Mouse (Mus musculus) NIH3T3 (cell line): Measurements from ENCODE around the gene Asf1b.
"Not testable (repeated sequence)": the region's sequence is repeated elsewhere in the genome, so short reads cannot be mapped to it uniquely, and the experiment has no call there.

Experiments
- DNase-seq: peaks from one replicate; pipeline ENCODE4 v3.0.0-alpha.2; 2012; ENCODE audit warnings: low read depth

Gene Asf1b

DNA sequence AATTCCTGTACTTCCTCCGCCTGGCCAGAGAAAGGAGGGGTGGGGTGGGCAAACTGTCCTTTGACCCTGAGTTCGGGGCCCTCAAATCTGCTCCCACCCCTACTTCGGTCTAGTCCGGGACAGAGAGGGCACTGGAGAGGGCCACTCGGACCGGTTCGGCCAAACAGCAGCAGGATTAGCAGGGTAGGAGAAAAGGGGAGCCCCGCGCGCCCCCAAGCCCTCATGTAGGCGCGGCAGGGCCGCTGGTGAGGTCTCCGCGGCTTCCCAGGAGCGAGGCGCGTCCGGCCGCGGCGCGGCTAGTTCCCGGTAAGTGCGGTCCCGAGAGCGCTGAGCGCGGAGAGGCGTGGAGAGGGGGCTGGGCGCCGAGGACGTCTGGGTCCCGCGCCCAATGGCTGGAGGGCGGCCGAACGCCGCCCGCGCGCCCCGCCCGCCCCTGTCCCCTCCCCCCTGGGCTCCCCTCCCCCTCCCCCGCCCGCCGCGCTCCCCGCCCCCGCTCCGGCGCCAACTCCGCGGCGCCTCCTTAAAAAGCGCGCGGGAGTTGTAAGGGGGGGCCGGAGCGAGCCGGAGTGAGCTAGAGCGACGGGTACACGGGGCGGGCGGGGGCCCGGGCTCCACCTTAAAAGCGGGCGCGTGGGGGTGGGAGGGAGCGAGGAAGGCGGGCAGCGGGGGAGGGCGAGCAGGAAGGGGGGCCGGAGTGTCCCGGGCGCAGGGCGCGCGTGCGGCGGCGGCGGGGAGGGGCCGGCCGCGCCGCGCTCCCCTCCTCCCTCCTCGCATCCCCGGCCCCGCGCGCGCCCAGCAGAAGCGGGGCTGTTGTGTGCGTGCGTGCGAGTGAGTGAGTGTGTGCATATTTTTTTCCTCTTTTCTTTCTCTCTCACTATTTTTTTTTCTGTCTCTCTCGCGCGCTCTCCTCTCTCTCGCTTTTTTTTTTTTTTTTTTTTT lies 41.5 kb downstream of the Asf1b start:
- DNase-seq: peak; percentile 95

DNA sequence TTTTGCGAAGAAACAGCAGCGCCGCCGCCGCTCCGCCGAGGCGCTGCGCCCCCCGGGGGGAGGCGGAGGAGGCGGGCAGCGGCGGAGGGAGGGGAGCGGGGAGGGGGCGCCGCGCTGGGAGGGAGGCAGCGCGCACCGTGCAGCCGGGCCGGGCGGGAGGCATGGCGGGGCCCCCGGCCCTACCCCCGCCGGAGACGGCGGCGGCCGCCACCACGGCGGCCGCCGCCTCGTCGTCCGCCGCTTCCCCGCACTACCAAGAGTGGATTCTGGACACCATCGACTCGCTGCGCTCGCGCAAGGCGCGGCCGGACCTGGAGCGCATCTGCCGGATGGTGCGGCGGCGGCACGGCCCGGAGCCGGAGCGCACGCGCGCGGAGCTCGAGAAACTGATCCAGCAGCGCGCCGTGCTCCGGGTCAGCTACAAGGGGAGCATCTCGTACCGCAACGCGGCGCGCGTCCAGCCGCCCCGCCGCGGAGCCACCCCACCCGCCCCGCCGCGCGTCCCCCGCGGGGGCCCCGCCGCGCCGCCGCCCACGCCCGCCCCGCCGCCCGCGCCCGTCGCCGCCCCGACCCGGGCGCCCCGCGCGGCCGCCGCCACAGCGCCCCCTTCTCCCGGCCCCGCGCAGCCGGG lies 42.3 kb downstream of the Asf1b start, which contains the start of gene Samd1:
Gene Samd1, plus strand, starts transcription at position 162 of the 631 bp plus-strand sequence.
- peak; percentile 68 for DNase-seq

DNA sequence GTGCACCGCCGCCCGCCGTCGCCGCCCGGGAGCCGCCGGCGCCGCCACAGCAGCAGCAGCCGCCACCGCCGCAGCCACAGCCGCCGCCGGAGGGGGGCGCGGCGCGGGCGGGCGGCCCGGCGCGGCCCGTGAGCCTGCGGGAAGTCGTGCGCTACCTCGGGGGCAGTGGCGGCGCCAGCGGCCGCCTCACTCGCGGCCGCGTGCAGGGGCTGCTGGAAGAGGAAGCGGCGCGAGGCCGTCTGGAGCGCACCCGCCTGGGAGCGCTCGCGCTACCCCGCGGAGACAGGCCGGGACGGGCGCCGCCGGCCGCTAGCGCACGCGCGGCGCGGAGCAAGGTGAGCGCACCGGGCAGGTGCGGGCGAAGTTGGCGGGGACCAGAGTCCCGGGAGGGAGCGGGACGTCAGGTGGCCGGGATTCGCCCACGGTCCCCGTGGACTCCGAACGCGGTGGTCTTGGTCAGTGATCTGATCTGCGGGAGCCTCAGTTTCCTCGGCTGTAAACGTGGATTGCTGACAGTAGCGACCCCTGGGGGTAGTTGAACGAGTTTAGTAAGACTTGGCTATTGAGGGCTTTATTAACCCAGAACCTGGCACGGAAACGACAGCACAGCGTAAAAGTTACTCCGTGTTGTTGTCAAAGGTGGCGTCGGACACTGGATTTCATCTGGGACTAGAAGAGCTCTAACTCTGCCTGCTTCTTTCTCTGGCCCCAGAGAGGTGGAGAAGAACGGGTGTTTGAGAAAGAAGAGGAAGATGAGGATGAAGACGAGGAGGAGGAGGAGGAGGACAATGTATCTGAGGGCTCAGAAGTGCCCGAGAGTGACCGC lies 43.1 kb downstream of the Asf1b start:
- DNase-seq: peak; percentile 84

DNA sequence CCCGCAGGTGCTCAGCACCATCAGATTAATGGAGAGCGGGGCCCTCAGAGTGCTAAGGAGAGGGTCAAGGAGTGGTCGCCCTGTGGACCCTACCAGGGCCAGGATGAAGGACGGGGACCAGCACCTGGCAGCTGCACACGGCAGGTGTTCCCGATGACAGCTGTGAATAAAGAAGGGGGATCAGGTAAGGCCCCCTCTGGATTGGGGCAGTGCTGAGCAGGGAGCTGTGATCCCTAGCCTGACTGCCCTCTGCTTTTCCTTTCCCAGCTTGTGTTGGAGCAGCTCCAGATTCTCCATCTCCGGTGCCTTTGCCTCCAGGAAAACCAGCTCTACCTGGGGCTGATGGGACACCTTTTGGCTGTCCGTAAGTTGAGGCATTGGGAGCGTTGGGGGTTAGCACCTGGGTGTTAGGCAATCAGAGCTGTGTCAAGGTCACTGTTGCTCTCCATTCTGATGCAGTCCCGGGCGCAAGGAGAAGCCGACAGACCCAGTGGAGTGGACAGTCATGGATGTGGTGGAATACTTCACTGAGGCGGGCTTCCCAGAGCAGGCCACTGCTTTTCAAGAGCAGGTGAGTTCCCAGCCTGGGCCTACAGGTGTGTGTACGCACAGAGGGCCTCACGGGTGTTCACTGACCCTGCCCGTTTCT lies 43.9 kb downstream of the Asf1b start:
- no peak for DNase-seq

DNA sequence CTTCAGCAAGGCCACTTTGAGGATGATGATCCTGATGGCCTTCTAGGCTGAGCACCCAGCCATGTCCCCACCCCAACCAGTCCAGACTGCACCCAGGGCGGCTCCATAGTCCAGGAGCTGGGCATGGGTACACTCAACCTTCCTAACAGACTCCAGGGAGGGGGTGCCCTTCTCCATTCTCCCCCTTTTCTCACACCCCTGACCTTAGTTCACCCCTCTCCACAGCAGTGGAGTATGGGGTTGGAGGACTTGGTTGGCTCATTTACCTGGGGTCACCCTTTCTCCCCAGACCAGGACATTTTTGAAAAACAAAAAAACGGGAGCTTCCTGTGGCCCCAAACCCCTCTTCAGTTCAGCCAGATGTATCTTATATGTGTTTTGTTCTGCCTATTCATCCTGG lies 44.5 kb downstream of the Asf1b start:
- no peak for DNase-seq

DNA sequence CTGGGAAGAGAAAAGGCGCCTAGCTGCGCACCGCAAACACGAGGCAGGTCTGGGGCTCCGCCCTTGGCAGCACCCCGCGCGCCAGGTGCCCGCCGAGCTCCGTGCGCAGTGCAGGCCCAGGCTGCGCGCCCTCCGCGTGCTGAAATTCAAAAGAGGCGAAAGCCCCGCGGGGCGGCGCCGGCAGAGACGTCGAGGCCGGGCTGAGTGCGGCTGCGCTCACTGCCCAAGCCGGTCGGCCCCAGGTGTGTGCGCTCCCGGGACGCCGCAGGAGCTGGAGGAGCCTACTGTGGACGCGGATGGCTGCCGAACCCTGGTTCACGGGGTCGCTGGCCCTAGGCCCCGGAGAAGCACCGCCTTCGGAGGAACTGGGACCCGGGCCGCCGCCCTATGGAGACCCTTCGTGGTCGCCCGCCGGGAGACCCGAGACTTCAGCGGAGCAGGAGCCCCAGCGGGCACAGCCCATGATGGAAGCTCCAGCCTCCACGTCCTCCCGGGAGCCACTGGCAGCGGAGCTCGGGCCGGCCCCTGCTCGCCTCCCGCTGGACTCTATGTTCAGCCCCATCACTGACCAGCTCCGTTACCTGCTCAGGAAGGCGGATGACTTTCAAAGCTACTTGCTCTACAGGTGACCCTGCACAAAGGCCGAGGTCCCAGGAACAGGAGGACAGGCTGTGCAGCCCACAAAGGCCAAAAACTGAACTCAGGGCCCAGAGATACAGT lies 46.1 kb downstream of the Asf1b start, which contains the start of gene 1700067K01Rik:
Gene 1700067K01Rik, plus strand, starts transcription at position 222 of the 720 bp plus-strand sequence.
- DNase-seq: no peak

DNA sequence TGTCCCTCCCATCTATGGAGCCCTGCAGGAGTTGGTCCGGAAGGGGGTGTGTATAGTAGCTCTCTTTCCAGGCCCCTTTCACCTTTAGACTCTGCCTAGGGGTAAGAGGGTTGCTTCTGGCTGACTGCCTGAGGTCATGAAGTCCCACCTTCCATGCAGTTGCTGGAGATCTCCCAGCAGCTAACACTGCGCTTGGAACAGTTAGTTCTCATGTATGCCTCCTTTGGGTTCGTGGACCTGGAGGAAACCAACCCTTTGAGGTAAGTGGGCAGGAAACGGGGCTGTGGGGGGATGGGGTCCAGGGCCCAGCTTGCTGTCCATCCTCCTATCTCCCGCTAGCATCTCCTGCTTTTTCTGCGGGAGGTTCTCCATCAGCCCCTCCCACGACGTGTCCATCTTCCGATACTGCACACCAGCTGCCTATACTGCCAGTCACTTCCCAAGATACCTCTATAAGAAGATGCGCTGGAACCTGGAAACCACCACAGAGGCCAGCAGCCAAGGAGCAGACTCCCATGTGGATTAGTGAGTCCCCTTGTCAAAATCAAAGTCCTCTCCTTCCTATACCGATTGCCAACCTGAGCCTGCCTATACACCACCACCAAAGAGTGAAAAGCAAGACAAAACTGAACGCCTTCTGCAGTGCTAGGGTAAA lies 47.8 kb downstream of the Asf1b start:
- DNase-seq: peak; percentile 22

DNA sequence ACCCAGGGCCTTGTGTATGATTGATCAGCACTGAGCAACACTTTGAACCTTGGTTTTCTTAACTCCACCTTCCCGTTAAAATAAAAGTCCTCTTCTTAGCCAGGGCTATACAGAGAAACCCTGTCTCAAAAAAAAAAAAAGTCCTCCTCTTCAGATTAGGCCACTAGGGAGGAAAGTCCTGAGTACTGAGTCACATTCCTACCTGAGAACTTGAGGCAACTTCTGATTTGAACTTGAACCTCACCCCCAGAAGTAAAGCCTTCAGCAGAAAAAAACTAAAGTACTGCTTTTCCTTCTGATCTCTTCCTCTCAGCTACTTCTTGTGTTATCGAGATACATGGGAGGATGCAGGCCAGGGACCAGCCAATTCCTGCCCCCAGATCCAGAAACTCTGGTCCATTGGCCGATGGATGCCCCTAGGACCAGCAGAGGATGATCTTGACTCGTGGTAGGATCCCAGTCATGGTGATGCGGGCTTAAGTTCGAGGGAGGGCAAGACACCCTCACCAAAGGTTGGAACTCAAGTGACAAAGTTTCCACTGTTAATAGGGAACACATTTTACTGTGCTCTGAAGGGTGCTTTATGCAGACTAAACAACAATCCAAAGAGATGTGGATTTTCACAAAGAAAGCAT lies 48.4 kb downstream of the Asf1b start:
- DNase-seq: peak; percentile 36

DNA sequence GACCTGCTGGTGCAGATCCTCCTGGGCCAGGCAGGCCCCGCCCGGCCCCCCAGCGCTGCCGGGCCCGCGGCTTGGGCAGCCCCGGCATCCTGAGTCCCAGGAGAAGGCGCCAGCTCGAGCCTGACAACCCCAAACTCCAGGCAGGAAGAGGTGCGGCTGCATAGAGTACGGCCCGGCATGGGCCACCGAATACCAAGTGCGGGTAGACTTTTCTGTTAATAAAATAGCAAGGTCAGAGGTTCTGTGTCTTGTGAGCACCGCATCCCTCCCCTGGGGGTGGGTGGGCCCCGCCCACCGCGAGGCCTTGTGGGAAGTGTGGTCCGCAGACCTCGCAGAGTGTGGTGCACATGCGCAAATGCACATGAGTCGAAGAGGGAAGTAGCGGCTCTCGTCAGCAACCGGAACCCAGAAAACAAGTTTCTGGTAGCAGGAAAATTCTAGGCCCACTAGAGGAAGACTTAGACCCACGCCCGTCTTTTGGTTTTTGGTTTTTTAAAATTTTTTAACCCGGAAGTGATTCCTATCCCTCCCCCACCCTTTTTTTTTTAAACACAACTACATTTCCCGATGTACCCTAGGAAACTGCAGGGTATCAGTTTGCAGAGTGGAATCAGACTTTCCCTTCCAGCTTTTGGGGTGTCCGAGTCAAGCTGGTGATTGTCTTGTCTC lies 49.4 kb downstream of the Asf1b start:
- peak; percentile 99 for DNase-seq

DNA sequence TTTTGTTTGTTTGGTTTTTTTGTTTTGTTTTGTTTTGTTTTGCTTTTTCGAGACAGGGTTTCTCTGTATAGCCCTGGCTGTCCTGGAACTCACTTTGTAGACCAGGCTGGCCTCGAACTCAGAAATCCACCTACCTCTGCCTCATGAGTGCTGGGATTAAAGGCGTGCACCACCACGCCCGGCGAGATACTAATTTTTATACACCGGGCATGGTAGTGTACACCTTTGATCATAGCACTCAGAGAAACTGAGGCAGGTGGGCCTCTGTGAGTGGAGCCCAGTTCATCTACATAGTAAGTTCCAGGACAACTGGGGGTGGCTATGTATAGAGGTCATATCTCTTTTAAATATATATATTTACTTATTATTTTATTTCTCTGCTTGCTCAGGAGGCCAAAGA lies 50.2 kb downstream of the Asf1b start:
- DNase-seq: not testable (repeated sequence)

DNA sequence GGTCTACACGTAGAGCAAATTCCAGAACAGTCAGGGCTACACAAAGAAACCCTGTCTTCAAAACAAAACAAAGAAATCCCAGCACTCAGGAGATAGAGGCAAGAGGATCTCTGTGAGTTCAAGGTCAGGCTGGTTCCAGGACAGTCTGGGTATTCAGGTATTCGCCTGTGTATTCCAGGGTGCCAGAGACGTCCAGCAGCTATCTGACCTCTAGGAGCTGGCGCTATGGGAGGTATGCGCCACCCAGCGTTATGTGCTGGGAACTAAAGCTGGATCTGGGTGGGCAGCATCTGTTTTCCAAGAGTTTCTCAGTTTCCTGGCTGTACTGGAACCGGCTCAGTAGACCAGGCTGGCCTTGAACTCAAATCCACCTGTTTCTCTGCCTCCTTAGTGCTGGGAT lies 53.1 kb downstream of the Asf1b start:
- peak; percentile 59 for DNase-seq

DNA sequence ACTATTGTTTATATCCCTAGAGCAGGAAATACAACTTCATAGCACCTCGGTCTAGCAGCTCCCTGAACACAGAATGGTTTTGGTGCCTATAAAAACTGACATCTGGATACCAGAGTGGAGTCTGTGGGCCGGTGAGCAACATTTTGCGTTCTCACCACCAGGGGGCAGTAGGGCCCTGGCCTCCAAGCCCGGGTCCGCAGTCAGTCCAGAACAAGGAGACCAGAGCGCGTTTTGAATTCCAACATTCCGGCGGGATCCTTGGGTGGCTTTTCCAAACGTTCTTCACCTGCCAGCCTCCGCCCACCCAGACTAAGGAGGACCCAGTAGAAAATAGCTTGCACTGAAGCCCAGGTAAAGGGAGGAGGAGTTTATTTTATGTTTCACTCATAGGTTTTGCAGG lies 54.6 kb downstream of the Asf1b start:
- DNase-seq: peak; percentile 95

DNA sequence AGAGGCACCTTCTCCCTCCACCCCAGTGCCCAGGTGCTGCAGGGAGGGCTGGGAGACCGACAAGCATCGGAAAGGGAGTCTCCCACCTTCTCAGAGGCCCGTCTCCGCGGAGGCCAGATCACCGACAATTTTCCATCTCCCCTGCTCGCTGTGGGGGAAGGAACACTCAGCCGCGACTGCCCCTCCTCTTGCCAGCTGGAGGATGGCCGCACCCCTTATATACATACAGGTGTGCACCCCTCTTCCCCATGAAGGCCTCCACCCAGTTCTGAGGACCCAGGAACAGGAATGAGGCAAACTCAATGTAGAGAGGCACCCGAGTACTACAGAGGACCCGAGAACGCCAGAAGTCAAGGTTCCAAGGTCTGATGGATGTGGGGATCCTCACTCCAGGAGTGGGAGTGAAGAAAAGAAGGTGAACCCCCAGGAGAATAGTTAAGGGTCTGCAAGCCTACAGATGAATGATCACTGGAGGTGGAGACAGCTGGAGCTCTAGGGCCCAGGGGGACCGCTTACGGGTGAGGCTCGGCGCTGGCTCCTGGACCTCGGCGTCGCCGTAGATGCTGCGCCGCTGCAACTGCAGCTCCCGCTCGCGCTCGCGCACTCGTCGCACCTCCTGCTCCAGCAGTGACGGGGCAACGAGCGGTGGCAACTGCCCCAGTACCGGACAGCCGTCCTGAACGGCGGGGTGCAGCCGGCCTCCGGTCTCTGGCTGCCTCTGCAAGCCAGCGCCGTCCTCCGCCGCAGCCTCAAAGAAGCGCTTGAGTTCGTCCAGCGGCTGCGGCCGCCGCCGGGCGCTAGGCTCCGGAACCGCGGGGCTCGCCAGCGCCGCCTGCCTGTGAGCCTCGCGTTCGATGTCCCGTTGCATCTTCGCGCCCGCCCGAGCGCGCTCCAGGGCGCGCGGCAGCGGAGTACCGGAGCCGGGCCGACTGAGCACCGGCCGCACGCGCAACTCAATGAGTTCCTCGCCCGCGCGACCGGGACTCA lies 55.6 kb downstream of the Asf1b start:
- DNase-seq: peak; percentile 88

DNA sequence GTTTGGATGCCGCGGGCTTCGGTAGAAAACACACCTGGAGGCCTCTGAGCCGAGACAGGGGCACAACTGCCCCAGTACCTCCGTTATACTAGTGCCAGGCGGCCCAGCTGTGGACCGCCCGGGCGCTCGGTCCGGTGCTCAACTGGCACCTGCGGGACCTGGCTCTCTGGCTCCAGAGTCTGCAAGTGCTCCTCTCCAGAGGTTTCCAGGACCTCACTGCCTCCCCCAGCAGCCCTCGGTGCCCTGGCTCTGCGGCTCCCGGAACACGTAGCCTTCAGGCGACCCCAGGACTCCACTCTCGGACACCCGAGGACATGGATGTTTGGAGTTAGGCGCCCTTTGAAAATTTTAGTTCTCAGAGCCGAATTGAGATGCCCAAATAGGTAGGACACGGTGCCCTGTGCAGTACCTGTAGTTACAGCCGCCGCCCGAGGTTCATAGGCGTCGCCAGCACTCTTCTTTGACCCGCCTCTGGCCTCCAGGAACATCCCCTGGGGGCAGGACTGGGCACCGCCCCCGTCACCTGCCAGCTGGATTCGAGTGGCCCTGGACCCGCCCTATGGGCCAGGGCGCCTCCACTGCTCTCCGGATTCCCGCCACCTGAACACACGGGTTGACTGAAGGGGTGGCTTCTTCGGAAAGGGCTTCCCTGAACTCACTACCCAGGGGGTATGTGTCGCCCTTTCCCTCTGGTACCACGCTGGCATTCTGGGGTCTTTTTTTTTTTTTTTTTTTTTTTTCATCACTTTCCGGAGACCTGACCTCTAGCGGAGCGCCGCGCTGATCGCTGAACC lies 56.6 kb downstream of the Asf1b start, which contains the start of gene 2210011C24Rik:
Gene 2210011C24Rik, minus strand, starts transcription at position 467 of the 794 bp plus-strand sequence.
- DNase-seq: no peak

DNA sequence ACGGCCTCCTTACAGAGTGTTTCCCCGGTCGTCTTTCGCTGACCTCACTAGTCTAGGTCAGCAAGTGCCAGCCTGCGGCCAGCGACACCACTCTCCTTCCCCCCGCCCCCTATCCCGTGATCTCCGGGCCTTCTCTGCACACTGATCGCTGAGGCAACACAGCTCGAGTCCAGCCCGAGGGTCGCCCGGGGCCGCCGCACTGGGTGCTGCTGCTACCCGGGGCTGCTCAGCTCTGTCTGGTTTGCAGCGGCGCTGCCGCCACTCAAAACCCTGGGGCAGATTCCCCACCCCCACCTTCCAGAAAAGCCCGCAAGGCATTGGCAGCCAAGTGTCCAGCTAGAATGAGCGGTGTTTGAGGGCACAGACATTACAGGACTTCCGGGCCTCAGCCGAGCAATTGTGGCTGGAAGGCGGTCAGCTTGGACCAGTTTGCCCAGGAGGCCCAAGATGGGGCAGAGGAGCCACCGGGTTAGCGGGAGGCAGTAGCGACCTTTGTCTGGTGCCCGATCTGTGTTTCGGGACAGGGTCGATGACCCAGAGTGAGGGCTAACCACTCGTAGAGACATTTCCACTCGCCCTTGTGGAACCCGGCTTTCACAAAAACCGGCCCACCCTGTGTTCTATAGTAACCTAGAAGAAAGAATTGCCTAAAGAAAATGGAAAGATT lies 57.3 kb downstream of the Asf1b start:
- no peak for DNase-seq

DNA sequence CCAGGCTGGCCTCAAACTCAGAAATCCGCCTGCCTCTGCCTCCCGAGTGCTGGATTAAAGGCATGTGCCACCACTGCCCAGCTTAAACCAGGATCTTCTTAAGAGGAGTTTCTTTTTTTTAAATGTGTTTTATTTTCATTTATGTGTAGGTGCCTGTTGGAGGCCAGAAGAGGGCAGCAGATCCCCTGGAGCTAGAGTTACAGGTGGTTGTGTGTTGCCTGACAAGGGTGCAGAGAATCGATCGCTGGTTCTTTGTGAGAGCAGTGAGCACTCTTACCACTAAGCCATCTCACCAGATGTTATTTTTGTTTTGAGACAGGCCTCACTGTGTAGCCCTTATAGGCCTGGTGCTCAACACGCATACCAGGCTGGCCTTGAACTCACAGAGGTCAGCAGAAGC lies 60.5 kb downstream of the Asf1b start:
- no peak for DNase-seq

DNA sequence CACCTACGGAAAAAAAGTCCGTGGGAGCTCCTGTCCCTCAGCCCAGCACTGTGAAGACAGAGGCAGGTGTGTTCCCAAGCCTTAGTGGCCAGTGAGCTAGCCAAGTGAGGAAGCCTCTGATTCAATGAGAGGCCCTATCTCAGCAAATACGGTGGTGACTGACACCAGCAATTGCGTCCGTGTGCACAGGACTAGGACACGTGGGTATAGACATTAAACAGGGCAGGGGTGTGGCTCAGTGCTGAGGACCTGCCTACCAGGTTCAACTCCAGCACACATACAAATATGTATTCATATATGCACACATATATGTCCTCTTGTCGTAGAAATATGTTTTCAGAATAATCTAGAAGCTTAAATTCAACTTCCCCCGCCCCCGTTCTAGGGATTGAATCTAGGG lies 64.4 kb downstream of the Asf1b start:
- DNase-seq: no peak
